Mouse (Mus musculus) stomach, postnatal 0 days (tissue): ENCODE results near the gene Rps6kl1. TPM values are rescaled to one million over a fixed set of nuclear protein-coding genes. Genes with fewer than 3 reads are reported as not detected.
A peak's percentile ranks its signal among the peaks of the same experiment; 100 is the strongest.

Experiments used
- ATAC-seq: fragments of 200-750 bp; cut with Nextera tagmentation; 2 replicates; pipeline ENCODE4 v1.8.0; 2017; ENCODE audit not compliant: low FRiP score, low TSS enrichment
- DNase-seq: peaks from one replicate; pipeline ENCODE4 v3.0.0-alpha.2; 2016; ENCODE audit warnings: low spot score
- H3K27ac ChIP-seq: fragments of 300-500 bp; sonication (generic); replicated peaks from 2 replicates; pipeline ENCODE4 v1.5.1; 2014; ENCODE audit warnings: mild to moderate bottlenecking, control low read depth
- H3K27me3 ChIP-seq: fragments of 300-500 bp; sonication (generic); 2 replicates; pipeline ENCODE4 v1.6.1; 2014; ENCODE audit warnings: low read length; ENCODE audit not compliant: control insufficient read depth, insufficient read depth
- H3K36me3 ChIP-seq: fragments of 300-500 bp; sonication (generic); 2 replicates; pipeline ENCODE4 v1.6.1; 2014; ENCODE audit warnings: low read length, mixed read lengths; ENCODE audit not compliant: control insufficient read depth, insufficient read depth
- H3K4me1 ChIP-seq: fragments of 300-500 bp; sonication (generic); replicated peaks from 2 replicates; pipeline ENCODE4 v1.6.1; 2014; ENCODE audit warnings: antibody characterized with exemption; ENCODE audit not compliant: control insufficient read depth, insufficient read depth
- H3K4me2 ChIP-seq: fragments of 300-500 bp; sonication (generic); replicated peaks from 2 replicates; pipeline ENCODE4 v1.6.1; 2014; ENCODE audit warnings: low read depth, mild to moderate bottlenecking, control low read depth, moderate library complexity
- H3K4me3 ChIP-seq: fragments of 300-500 bp; sonication (generic); 2 replicates; pipeline ENCODE4 v1.5.1; 2014; ENCODE audit warnings: low read depth, low read length, control low read depth
- H3K9ac ChIP-seq: fragments of 300-500 bp; sonication (generic); 2 replicates; pipeline ENCODE4 v1.6.1; 2014; ENCODE audit warnings: mild to moderate bottlenecking, low read length, control low read depth, mixed read lengths
- H3K9me3 ChIP-seq: fragments of 300-500 bp; sonication (generic); 2 replicates; pipeline ENCODE4 v1.6.1; 2016; ENCODE audit warnings: low read length; ENCODE audit not compliant: control insufficient read depth
- CTCF ChIP-seq: IDR thresholded peaks from 2 replicates; pipeline ENCODE4 v1.5.1; 2016; ENCODE audit warnings: antibody characterized with exemption, low read depth, mild to moderate bottlenecking, moderate library complexity
- EP300 ChIP-seq: optimal IDR thresholded peaks from 2 replicates; pipeline ENCODE3; 2016; ENCODE audit warnings: antibody characterized with exemption
- WGBS: fragments of 180-500 bp; shearing (Covaris S2); extraction: QIAGEN DNeasy Blood & Tissue Kit; methylation state at CpG from one replicate; pipeline ENCODE4 v1.1.7; 2014; 5-methylcytosine and 5-hydroxymethylcytosine counted together
- polyA plus RNA-seq: library from polyadenylated mRNA; unstranded; fragments of >200 nt; fragmentation: Nextera tagmentation; extraction: Ambion mirVana; gene quantifications from 2 replicates; pipeline ENCODE4 v1.2.1, GENCODE M21; 2015

Rps6kl1 gene
- polyA plus RNA-seq, 1 experiment from 2014 or later, result 0.65 TPM

DNA sequence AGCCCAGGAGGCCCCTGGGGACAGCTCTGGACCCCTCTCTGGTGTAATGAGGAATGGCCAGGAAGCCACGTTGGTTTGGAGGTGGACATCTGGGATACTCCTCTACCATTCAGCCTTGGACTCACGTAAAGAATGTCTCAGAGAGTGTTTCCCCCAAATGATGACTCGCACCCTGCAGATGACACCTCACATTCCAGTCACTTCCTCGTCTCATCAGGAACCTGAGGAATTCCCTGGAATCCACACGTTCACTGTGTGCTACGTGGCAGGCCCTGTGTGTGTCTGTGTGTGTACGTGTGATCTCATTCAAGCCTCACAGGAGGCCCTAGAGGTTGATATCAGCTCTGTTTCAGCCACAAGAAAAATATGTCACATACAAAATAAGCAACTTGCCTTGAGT lies 35.3 kb upstream of the Rps6kl1 start:
- H3K9ac ChIP-seq, result no peak overlapping the region
- TF ChIP-seq CTCF, result no peak
- no peak overlapping the region for H3K4me3 ChIP-seq
- H3K4me1 ChIP-seq, result no peaks in the 10 kb centered on the region
- no peaks in the 10 kb centered on the region for H3K9me3 ChIP-seq
- H3K27ac ChIP-seq, result peak overlapping the region; percentile 36; the same call in 1 of the 2 replicates
- 52% methylated on average over 7 of the region's 7 CpGs for WGBS
- DNase-seq, result no peak
- H3K36me3 ChIP-seq, result no peaks in the 10 kb centered on the region
- H3K4me2 ChIP-seq, result no peak overlapping the region
- no peaks in the 10 kb centered on the region for H3K27me3 ChIP-seq
- ATAC-seq, result no peak

DNA sequence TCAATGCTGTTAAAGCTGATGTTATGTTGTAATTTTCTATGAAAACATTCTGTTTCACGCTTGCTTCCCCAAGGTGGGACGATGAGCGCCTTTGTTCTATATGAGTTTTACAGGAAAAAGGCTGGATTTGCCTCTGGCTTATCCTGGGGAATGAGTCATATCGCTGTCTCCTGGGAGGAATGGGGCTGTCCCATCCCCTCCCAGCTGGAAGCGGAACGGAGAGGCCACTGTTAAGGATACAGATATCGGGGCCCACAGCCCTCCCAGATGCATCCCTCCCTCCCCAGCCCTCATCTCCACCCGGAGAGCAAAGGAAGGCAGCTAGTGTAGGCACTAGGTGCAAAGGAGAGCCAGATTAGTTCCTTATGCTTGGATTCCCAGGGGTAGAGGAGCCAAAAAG lies 34.7 kb upstream of the Rps6kl1 start:
- no peaks in the 10 kb centered on the region for H3K9me3 ChIP-seq
- H3K36me3 ChIP-seq, result no peaks in the 10 kb centered on the region
- H3K4me1 ChIP-seq, result no peaks in the 10 kb centered on the region
- 34% methylated on average over 8 of the region's 8 CpGs for WGBS
- peak overlapping the region; percentile 36; the same call in 1 of the 2 replicates for H3K27ac ChIP-seq
- TF ChIP-seq CTCF (no peak), EP300 (no peak)
- no peak overlapping the region for H3K4me2 ChIP-seq
- no peak overlapping the region for H3K9ac ChIP-seq
- H3K4me3 ChIP-seq, result no peak overlapping the region
- no peak for DNase-seq
- peak; percentile 30; the same call in 1 of the 2 replicates for ATAC-seq
- H3K27me3 ChIP-seq, result no peaks in the 10 kb centered on the region

DNA sequence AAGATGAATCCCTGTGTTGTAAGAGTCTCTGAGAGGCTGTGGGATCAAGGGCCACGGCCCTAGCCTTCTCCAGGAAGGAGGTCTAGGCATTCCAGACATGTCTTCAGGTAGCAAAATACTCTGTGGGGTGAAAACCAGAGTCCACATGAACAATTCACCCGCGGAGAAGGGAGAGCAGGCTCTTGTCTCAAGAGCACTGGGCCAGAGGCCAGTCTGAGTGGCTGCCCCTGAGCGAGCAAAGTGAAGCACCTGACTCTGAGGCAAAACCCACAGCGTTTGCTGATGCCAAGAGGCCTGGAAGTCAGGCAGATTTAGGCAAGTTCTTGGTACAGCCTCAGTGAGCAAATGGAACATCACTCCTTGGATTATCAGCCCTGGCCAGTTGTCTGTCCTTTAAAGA lies 33.1 kb upstream of the Rps6kl1 start:
- Histone ChIP-seq H3K27ac (no peak overlapping the region), H3K9ac (no peak overlapping the region), H3K27me3 (no peaks in the 10 kb centered on the region), H3K9me3 (no peaks in the 10 kb centered on the region), H3K4me2 (no peak overlapping the region), H3K36me3 (no peaks in the 10 kb centered on the region), H3K4me3 (no peak overlapping the region), H3K4me1 (no peaks in the 10 kb centered on the region)
- ATAC-seq, result no peak
- TF ChIP-seq EP300 (no peak), CTCF (no peak)
- no peak for DNase-seq
- 60% methylated on average over 5 of the region's 5 CpGs for WGBS

DNA sequence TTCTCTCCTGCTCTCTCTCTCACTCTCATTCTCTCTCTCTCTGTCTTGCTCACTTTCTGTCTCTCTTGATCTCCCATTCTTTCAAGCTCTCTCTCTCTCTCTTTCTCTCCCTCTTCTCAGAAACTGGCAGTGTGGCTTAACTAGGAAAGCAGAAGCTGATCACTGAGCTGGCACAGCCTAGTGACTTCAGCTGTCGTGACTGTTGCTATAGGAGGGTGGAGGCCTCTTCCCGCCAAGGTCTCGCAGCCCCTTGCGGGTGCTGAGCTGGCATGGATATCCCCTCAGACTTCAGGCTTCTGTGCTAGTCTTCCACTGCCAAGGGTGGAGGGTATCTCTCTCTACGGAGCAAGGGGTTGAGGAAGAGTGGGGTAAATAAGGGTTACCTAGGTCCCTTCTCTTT lies 31.8 kb upstream of the Rps6kl1 start:
- TF ChIP-seq CTCF, result no peak
- TF ChIP-seq EP300, result no peak
- H3K4me1 ChIP-seq, result no peaks in the 10 kb centered on the region
- WGBS, result 63% methylated on average over 5 of the region's 5 CpGs
- no peak overlapping the region for H3K4me3 ChIP-seq
- H3K36me3 ChIP-seq, result no peaks in the 10 kb centered on the region
- no peak overlapping the region for H3K4me2 ChIP-seq
- no peaks in the 10 kb centered on the region for H3K27me3 ChIP-seq
- H3K9me3 ChIP-seq, result no peaks in the 10 kb centered on the region
- no peak overlapping the region for H3K9ac ChIP-seq
- no peak overlapping the region for H3K27ac ChIP-seq
- DNase-seq (no peak), ATAC-seq (no peak)

DNA sequence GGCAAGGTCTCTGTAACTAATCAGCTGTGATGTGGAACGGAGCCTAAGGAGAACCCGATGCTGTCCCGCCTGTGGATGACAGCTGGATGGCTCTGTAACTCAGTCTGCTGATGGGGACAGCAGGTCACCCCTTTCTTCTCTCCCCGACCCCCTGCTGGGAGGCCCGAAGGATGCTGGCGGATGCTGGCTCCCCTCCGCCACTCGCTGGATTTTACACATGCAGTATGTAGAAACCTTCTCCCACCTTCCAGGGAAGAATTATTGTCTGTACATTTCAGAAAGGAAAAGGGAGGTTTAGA lies 31.2 kb upstream of the Rps6kl1 start:
- WGBS, result 24% methylated on average over 8 of the region's 8 CpGs
- H3K27ac ChIP-seq, result no peak overlapping the region
- ATAC-seq (no peak), DNase-seq (no peak)
- no peaks in the 10 kb centered on the region for H3K4me1 ChIP-seq
- H3K27me3 ChIP-seq, result no peaks in the 10 kb centered on the region
- no peak overlapping the region for H3K4me3 ChIP-seq
- no peak overlapping the region for H3K4me2 ChIP-seq
- H3K36me3 ChIP-seq, result no peaks in the 10 kb centered on the region
- H3K9me3 ChIP-seq, result no peaks in the 10 kb centered on the region
- no peak overlapping the region for H3K9ac ChIP-seq
- TF ChIP-seq CTCF (no peak), EP300 (no peak)

DNA sequence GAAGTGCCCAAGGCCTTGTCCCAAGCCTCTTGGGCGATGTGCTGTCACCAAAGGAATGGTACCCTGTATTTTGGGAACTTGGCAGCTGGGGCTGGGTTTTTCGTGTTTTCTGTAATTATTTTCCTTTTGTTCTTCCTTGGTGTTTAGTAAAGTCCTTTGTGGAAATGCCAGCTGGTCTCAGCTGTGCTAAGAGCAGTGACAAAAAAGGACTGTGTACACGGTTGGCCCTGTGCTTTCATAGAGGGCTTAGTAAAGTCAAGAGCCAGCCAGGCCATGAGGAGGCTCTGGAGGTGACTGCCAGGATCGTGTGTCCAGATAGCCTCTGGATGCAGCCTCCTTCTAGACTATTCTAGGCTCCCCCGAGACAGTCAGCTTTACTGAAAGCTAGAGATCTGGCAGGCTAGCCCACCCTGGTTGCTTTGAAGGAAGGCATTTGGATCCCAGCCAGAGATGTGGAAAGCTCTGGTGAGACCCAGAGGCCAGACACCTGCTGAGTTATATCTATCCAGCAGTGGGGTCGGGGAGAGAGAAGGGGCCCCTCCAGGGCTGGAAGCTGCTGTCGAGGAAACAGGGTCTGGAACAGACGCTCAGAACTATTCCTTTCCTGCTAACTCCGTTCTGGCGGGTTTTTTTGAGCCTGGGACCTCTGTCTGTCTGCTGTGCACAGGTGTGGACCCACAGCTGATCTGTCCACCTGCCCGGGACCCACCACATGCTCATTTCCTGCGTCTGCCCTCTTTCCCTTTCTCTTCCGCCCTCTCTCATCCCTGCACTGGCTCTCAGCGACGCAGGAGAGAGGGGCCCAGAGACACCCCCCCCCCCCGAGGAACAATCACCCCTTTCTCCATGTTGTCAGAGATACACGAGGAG lies 30.6 kb upstream of the Rps6kl1 start:
- Histone ChIP-seq H3K27ac (no peak overlapping the region), H3K9me3 (no peaks in the 10 kb centered on the region), H3K4me1 (no peaks in the 10 kb centered on the region), H3K4me2 (no peak overlapping the region), H3K4me3 (no peak overlapping the region), H3K27me3 (no peaks in the 10 kb centered on the region), H3K9ac (no peak overlapping the region), H3K36me3 (no peaks in the 10 kb centered on the region)
- TF ChIP-seq EP300 (no peak), CTCF (no peak)
- no peak for DNase-seq
- no peak for ATAC-seq
- 26% methylated on average over 17 of the region's 17 CpGs for whole genome bisulfite sequencing
